Mouse (Mus musculus): ENCODE data around the gene Olfr1033. TPM values are rescaled to one million over a fixed set of nuclear protein-coding genes. Genes with fewer than 3 reads are reported as not detected.
"Not testable (repeated sequence)": the region's sequence is repeated elsewhere in the genome, so short reads cannot be mapped to it uniquely, and the experiment has no call there.

The Olfr1033 gene
- polyA plus RNA-seq (2017; shearing (Covaris generic)) = 1 to 10 TPM in 1 of 2 experiments, not detected in 1; 1.2 TPM

- ATAC-seq = not testable (repeated sequence)
Observed at GRCm38 (mm10) chr2:86020406-86020805, at the start of gene Olfr1033. Gene Olfr1033, plus strand, starts transcription at chr2:86020633.

GRCm38 (mm10) chr2:85973595-85973994 is 46.8 kb upstream of the Olfr1033 start, which contains the start of gene Olfr1029:
Gene Olfr1029, plus strand, starts transcription at chr2:85973895.
- no peak for ATAC-seq

- ATAC-seq = no peak
Observed at GRCm38 (mm10) chr2:85978976-85979375, 41.5 kb upstream of the Olfr1033 start, which contains the start of gene Olfr1030. Gene Olfr1030, plus strand, starts transcription at chr2:85979276.

- ATAC-seq = no peak
Observed at GRCm38 (mm10) chr2:85990004-85990403, 30.4 kb upstream of the Olfr1033 start, which contains the start of gene Olfr1031. Gene Olfr1031, plus strand, starts transcription at chr2:85990304.

- no peak for ATAC-seq
Observed at GRCm38 (mm10) chr2:86005240-86005639, 15.2 kb upstream of the Olfr1033 start, which contains the start of gene Olfr1032. Gene Olfr1032, plus strand, starts transcription at chr2:86005540.

GRCm38 (mm10) chr2:86021518-86021917 is 1.1 kb downstream of the Olfr1033 start:
- ATAC-seq = not testable (repeated sequence)

GRCm38 (mm10) chr2:86045561-86045960 is 25.1 kb downstream of the Olfr1033 start, which contains the start of gene Olfr1034:
Gene Olfr1034, plus strand, starts transcription at chr2:86045861.
- no peak for ATAC-seq

- not testable (repeated sequence) for ATAC-seq
Observed at GRCm38 (mm10) chr2:86050777-86051176, 30.3 kb downstream of the Olfr1033 start.

GRCm38 (mm10) chr2:86063766-86064165 is 43.3 kb downstream of the Olfr1033 start:
- peak; percentile 100 for ATAC-seq

- ATAC-seq = no peak
Observed at GRCm38 (mm10) chr2:86070189-86070588, 49.8 kb downstream of the Olfr1033 start.

- not testable (repeated sequence) for ATAC-seq
Observed at GRCm38 (mm10) chr2:86073692-86074091, 53.3 kb downstream of the Olfr1033 start, which contains the start of gene Olfr1036. Gene Olfr1036, plus strand, starts transcription at chr2:86073992.

GRCm38 (mm10) chr2:86080478-86080877 is 60.0 kb downstream of the Olfr1033 start:
- ATAC-seq = not testable (repeated sequence)

GRCm38 (mm10) chr2:86087285-86087684 is 66.9 kb downstream of the Olfr1033 start, which contains the start of gene Olfr1037:
Gene Olfr1037, minus strand, starts transcription at chr2:86087385.
- no peak for ATAC-seq

Other genes with a start within 250 kb of the Olfr1033 start
- gene Olfr1014, start 247.9 kb upstream of the Olfr1033 start, polyA plus RNA-seq (2017; shearing (Covaris generic)) = not detected
- under 1 TPM in 1 of 2 experiments, not detected in 1; 0.13 TPM for gene Olfr1015, start 238.6 kb upstream of the Olfr1033 start, polyA plus RNA-seq (2017; shearing (Covaris generic))
- gene Olfr1016, start 218.1 kb upstream of the Olfr1033 start, polyA plus RNA-seq (2017; shearing (Covaris generic)) = not detected
- gene Olfr1018, start 202.2 kb upstream of the Olfr1033 start, polyA plus RNA-seq (2017; shearing (Covaris generic)) = not detected
- gene Olfr1019, start 175.2 kb upstream of the Olfr1033 start, polyA plus RNA-seq (2017; shearing (Covaris generic)) = not detected
- not detected for gene Olfr1020, start 173.6 kb upstream of the Olfr1033 start, polyA plus RNA-seq (2017; shearing (Covaris generic))
- not detected for gene Olfr1022, start 152.0 kb upstream of the Olfr1033 start, polyA plus RNA-seq (2017; shearing (Covaris generic))
- not detected for gene Olfr1023, start 135.0 kb upstream of the Olfr1033 start, polyA plus RNA-seq (2017; shearing (Covaris generic))
- not detected for gene Olfr1024, start 115.6 kb upstream of the Olfr1033 start, polyA plus RNA-seq (2017; shearing (Covaris generic))
- not detected for gene Olfr1025-ps1, start 105.4 kb upstream of the Olfr1033 start, polyA plus RNA-seq (2017; shearing (Covaris generic))
- gene Olfr1026, start 99.1 kb upstream of the Olfr1033 start, polyA plus RNA-seq (2017; shearing (Covaris generic)) = not detected
- not detected for gene Olfr1028, start 70.2 kb upstream of the Olfr1033 start, polyA plus RNA-seq (2017; shearing (Covaris generic))
- not detected for gene Olfr1029, start 46.7 kb upstream of the Olfr1033 start, polyA plus RNA-seq (2017; shearing (Covaris generic))
- gene Olfr1030, start 41.4 kb upstream of the Olfr1033 start, polyA plus RNA-seq (2017; shearing (Covaris generic)) = not detected
- not detected for gene Olfr1031, start 30.3 kb upstream of the Olfr1033 start, polyA plus RNA-seq (2017; shearing (Covaris generic))
- not detected for gene Olfr1032, start 15.1 kb upstream of the Olfr1033 start, polyA plus RNA-seq (2017; shearing (Covaris generic))
- gene Olfr1034, start 25.2 kb downstream of the Olfr1033 start, polyA plus RNA-seq (2017; shearing (Covaris generic)) = not detected
- not detected for gene Olfr1036, start 53.4 kb downstream of the Olfr1033 start, polyA plus RNA-seq (2017; shearing (Covaris generic))
- not detected for gene Olfr1037, start 66.8 kb downstream of the Olfr1033 start, polyA plus RNA-seq (2017; shearing (Covaris generic))
- gene Olfr1039, start 115.3 kb downstream of the Olfr1033 start, polyA plus RNA-seq (2017; shearing (Covaris generic)) = not detected
- gene Olfr1040, start 126.1 kb downstream of the Olfr1033 start, polyA plus RNA-seq (2017; shearing (Covaris generic)) = not detected
- not detected for gene Olfr1042, start 141.2 kb downstream of the Olfr1033 start, polyA plus RNA-seq (2017; shearing (Covaris generic))
- gene Olfr1043, start 146.9 kb downstream of the Olfr1033 start, polyA plus RNA-seq (2017; shearing (Covaris generic)) = not detected
- gene Olfr1044, start 157.2 kb downstream of the Olfr1033 start, polyA plus RNA-seq (2017; shearing (Covaris generic)) = not detected
- not detected for gene Olfr52, start 165.1 kb downstream of the Olfr1033 start, polyA plus RNA-seq (2017; shearing (Covaris generic))
- gene Olfr1045, start 182.4 kb downstream of the Olfr1033 start, polyA plus RNA-seq (2017; shearing (Covaris generic)) = under 1 TPM in 1 of 2 experiments, not detected in 1; 0.44 TPM
- gene Olfr1046, start 198.7 kb downstream of the Olfr1033 start, polyA plus RNA-seq (2017; shearing (Covaris generic)) = not detected
- not detected for gene Olfr1047, start 210.8 kb downstream of the Olfr1033 start, polyA plus RNA-seq (2017; shearing (Covaris generic))
- gene Olfr1048, start 219.7 kb downstream of the Olfr1033 start, polyA plus RNA-seq (2017; shearing (Covaris generic)) = not detected
- not detected for gene Olfr1049, start 237.7 kb downstream of the Olfr1033 start, polyA plus RNA-seq (2017; shearing (Covaris generic))

Data from activated CD4-positive, CD25-positive, alpha-beta regulatory T cell, adult 4 months (primary cell).